Mouse (Mus musculus) forebrain, embryonic 11.5 days (tissue): Measurements from ENCODE around the gene Dkkl1. TPM values are rescaled to one million over a fixed set of nuclear protein-coding genes. Genes with fewer than 3 reads are reported as not detected.
"Not testable (repeated sequence)": the region's sequence is repeated elsewhere in the genome, so short reads cannot be mapped to it uniquely, and the experiment has no call there.

Experiments used
- ATAC-seq: fragments of 200-750 bp; cut with Nextera tagmentation; replicated peaks from 2 replicates; pipeline ENCODE4 v1.8.0; 2017; ENCODE audit warnings: moderate TSS enrichment; ENCODE audit not compliant: low FRiP score
- DNase-seq: peaks from one replicate; pipeline ENCODE4 v3.0.0-alpha.2; 2017; ENCODE audit warnings: low spot score
- H3K27ac ChIP-seq: fragments of 300-500 bp; sonication (generic); 2 replicates; pipeline ENCODE4 v1.5.1; 2014; ENCODE audit warnings: low read depth, low read length
- H3K27me3 ChIP-seq: fragments of 300-500 bp; sonication (generic); 2 replicates; pipeline ENCODE4 v1.6.1; 2014; ENCODE audit warnings: mild to moderate bottlenecking, low read length, mixed read lengths; ENCODE audit not compliant: control insufficient read depth, insufficient read depth
- H3K36me3 ChIP-seq: fragments of 300-500 bp; sonication (generic); 2 replicates; pipeline ENCODE4 v1.6.1; 2014; ENCODE audit warnings: mild to moderate bottlenecking, low read length, moderate library complexity, mixed read lengths; ENCODE audit not compliant: control insufficient read depth, insufficient read depth
- H3K4me1 ChIP-seq: fragments of 300-500 bp; sonication (generic); replicated peaks from 2 replicates; pipeline ENCODE4 v1.6.1; 2014; ENCODE audit warnings: low read length, mixed read lengths; ENCODE audit not compliant: control insufficient read depth, insufficient read depth
- H3K4me2 ChIP-seq: fragments of 300-500 bp; sonication (generic); 2 replicates; pipeline ENCODE4 v1.6.1; 2014; ENCODE audit warnings: low read depth, mild to moderate bottlenecking, low read length, moderate library complexity, mixed read lengths; ENCODE audit not compliant: severe bottlenecking
- H3K4me3 ChIP-seq: fragments of 300-500 bp; sonication (generic); 2 replicates; pipeline ENCODE4 v1.5.1; 2014; ENCODE audit warnings: low read depth, low read length
- H3K9ac ChIP-seq: fragments of 300-500 bp; sonication (generic); 2 replicates; pipeline ENCODE4 v1.6.1; 2014; ENCODE audit warnings: low read length
- H3K9me3 ChIP-seq: fragments of 300-500 bp; sonication (generic); 2 replicates; pipeline ENCODE4 v1.6.1; 2016; ENCODE audit warnings: low read length, mixed read lengths; ENCODE audit not compliant: control insufficient read depth
- whole genome bisulfite sequencing: fragments of 180-500 bp; shearing (Covaris S2); extraction: QIAGEN DNeasy Blood & Tissue Kit; methylation state at CpG from one replicate; pipeline ENCODE4 v1.1.7; 2014; 5-methylcytosine and 5-hydroxymethylcytosine counted together
- polyA plus RNA-seq: library from polyadenylated mRNA; unstranded; fragments of >200 nt; fragmentation: Nextera tagmentation; extraction: Ambion mirVana; gene quantifications from 2 replicates; pipeline ENCODE4 v1.2.1, GENCODE M21; 2014

Dkkl1 gene
- polyA plus RNA-seq, 1 experiment from 2014 or later, result 0.48 TPM

GRCm38 (mm10) chr7:45174567-45175280, 37.2 kb downstream of the Dkkl1 start:
- Histone ChIP-seq H3K36me3 (no peaks in the 10 kb centered on the region), H3K4me2 (peak overlapping the region; percentile 18; the same call in 1 of the 2 replicates), H3K27me3 (peaks cover 60% of the 10 kb centered on the region), H3K4me1 (peaks cover 7% of the 10 kb centered on the region), H3K4me3 (0 out of 2 replicates have a peak overlapping the region, but pooled peaks have one; percentile 7), H3K27ac (no peak overlapping the region), H3K9ac (no peak overlapping the region), H3K9me3 (peaks cover 5% of the 10 kb centered on the region)
- DNase-seq (no peak), ATAC-seq (no peak)
- 2% methylated on average over 26 of the region's 29 CpGs for WGBS

GRCm38 (mm10) chr7:45173772-45174171, 38.2 kb downstream of the Dkkl1 start:
- not testable (repeated sequence) for H3K9me3 ChIP-seq, H3K4me2 ChIP-seq, H3K4me3 ChIP-seq, H3K4me1 ChIP-seq, H3K36me3 ChIP-seq, DNase-seq, H3K9ac ChIP-seq, ATAC-seq, H3K27ac ChIP-seq
- H3K27me3 ChIP-seq, result peaks cover 59% of the 10 kb centered on the region
- 65% methylated on average over 1 of the region's 1 CpGs for WGBS

- ATAC-seq, result no peak
- H3K4me1 ChIP-seq, result peaks cover 7% of the 10 kb centered on the region
- no peaks in the 10 kb centered on the region for H3K36me3 ChIP-seq
- no peak overlapping the region for H3K9ac ChIP-seq
- no peak overlapping the region for H3K4me2 ChIP-seq
- H3K9me3 ChIP-seq, result peaks cover 7% of the 10 kb centered on the region
- no peak for DNase-seq
- no peak overlapping the region for H3K27ac ChIP-seq
- no peak overlapping the region for H3K4me3 ChIP-seq
- H3K27me3 ChIP-seq, result peaks cover 59% of the 10 kb centered on the region
- 56% methylated on average over 7 of the region's 7 CpGs for WGBS
Measured at GRCm38 (mm10) chr7:45172974-45173373, 39.0 kb downstream of the Dkkl1 start.

GRCm38 (mm10) chr7:45169495-45169894, 42.5 kb downstream of the Dkkl1 start:
- no peaks in the 10 kb centered on the region for H3K36me3 ChIP-seq
- no peaks in the 10 kb centered on the region; the same call in 1 of the 2 replicates for H3K4me1 ChIP-seq
- H3K9me3 ChIP-seq, result peaks cover 7% of the 10 kb centered on the region
- DNase-seq (no peak), ATAC-seq (no peak)
- H3K4me2 ChIP-seq, result no peak overlapping the region
- H3K4me3 ChIP-seq, result no peak overlapping the region
- WGBS, result 89% methylated on average over 3 of the region's 3 CpGs
- no peak overlapping the region for H3K27ac ChIP-seq
- H3K27me3 ChIP-seq, result peaks cover 58% of the 10 kb centered on the region
- H3K9ac ChIP-seq, result no peak overlapping the region

GRCm38 (mm10) chr7:45168656-45169055, 43.3 kb downstream of the Dkkl1 start:
- 3% methylated on average over 24 of the region's 24 CpGs for WGBS
- ATAC-seq (no peak), DNase-seq (no peak)
- H3K27me3 ChIP-seq, result peaks cover 60% of the 10 kb centered on the region
- H3K4me3 ChIP-seq, result no peak overlapping the region
- H3K4me2 ChIP-seq, result no peak overlapping the region
- no peak overlapping the region for H3K27ac ChIP-seq
- peaks cover 4% of the 10 kb centered on the region; the same call in 1 of the 2 replicates for H3K4me1 ChIP-seq
- peaks cover 7% of the 10 kb centered on the region for H3K9me3 ChIP-seq
- H3K9ac ChIP-seq, result no peak overlapping the region
- no peaks in the 10 kb centered on the region for H3K36me3 ChIP-seq

GRCm38 (mm10) chr7:45167761-45168445, 44.0 kb downstream of the Dkkl1 start:
- DNase-seq, result no peak
- Histone ChIP-seq H3K27ac (no peak overlapping the region), H3K4me2 (no peak overlapping the region), H3K4me1 (peaks cover 4% of the 10 kb centered on the region; the same call in 1 of the 2 replicates), H3K9ac (no peak overlapping the region), H3K27me3 (peaks cover 68% of the 10 kb centered on the region), H3K4me3 (no peak overlapping the region), H3K36me3 (no peaks in the 10 kb centered on the region), H3K9me3 (peaks cover 7% of the 10 kb centered on the region)
- 3% methylated on average over 19 of the region's 19 CpGs for WGBS
- no peak for ATAC-seq

- no peaks in the 10 kb centered on the region for H3K36me3 ChIP-seq
- H3K9me3 ChIP-seq, result peaks cover 7% of the 10 kb centered on the region
- DNase-seq, result no peak
- 25% methylated on average over 10 of the region's 10 CpGs for WGBS
- H3K27me3 ChIP-seq, result peaks cover 72% of the 10 kb centered on the region
- H3K4me3 ChIP-seq, result no peak overlapping the region
- H3K9ac ChIP-seq, result no peak overlapping the region
- H3K27ac ChIP-seq, result 0 out of 2 replicates have a peak overlapping the region, but pooled peaks have one; percentile 12
- no peak overlapping the region for H3K4me2 ChIP-seq
- no peak for ATAC-seq
- H3K4me1 ChIP-seq, result peaks cover 4% of the 10 kb centered on the region; the same call in 1 of the 2 replicates
Measured at GRCm38 (mm10) chr7:45166950-45167401, 45.0 kb downstream of the Dkkl1 start.

- Histone ChIP-seq H3K9me3 (peaks cover 7% of the 10 kb centered on the region), H3K36me3 (no peaks in the 10 kb centered on the region), H3K27me3 (peaks cover 72% of the 10 kb centered on the region), H3K9ac (no peak overlapping the region), H3K4me2 (no peak overlapping the region), H3K4me1 (peaks cover 5% of the 10 kb centered on the region; the same call in 1 of the 2 replicates), H3K4me3 (no peak overlapping the region), H3K27ac (no peak overlapping the region)
- DNase-seq, result no peak
- no peak for ATAC-seq
- 44% methylated on average over 11 of the region's 11 CpGs for WGBS
Measured at GRCm38 (mm10) chr7:45165701-45166100, 46.2 kb downstream of the Dkkl1 start.
